Mouse (Mus musculus): ENCODE data around the gene Cacnb1. TPM values are rescaled to one million over a fixed set of nuclear protein-coding genes. Genes with fewer than 3 reads are reported as not detected.

The Cacnb1 gene
- polyA plus RNA-seq, 1 experiment from 2014 or later, result 3.2 TPM

- Histone ChIP-seq H3K9me3 (ENCODE audit: control insufficient read depth) (no peaks in the 10 kb centered on the region), H3K4me2 (replicated peaks; ENCODE audit: low read depth) (no peak overlapping the region), H3K9ac (ENCODE audit: low read depth, low read length) (no peak overlapping the region), H3K27me3 (replicated peaks; ENCODE audit: control insufficient read depth, insufficient read depth, low read length) (no peaks in the 10 kb centered on the region), H3K36me3 (ENCODE audit: control insufficient read depth, insufficient read depth) (no peaks in the 10 kb centered on the region), H3K27ac (ENCODE audit: low read depth, low read length) (no peak overlapping the region), H3K4me3 (ENCODE audit: low read depth, low read length) (no peak overlapping the region), H3K4me1 (replicated peaks; ENCODE audit: control insufficient read depth, insufficient read depth, low read length) (no peaks in the 10 kb centered on the region)
- no peak for TF ChIP-seq CTCF (IDR thresholded peaks at IDR 0.05; ENCODE audit: low read depth)
- WGBS, result 81% methylated on average over 6 of the region's 6 CpGs
- ATAC-seq, result no peak
These were observed 68.9 kb downstream of the Cacnb1 start for GRCm38 (mm10) chr11:97953939-97954275.

GRCm38 (mm10) chr11:97953179-97953938, 69.5 kb downstream of the Cacnb1 start:
- no peaks in the 10 kb centered on the region for H3K4me1 ChIP-seq (replicated peaks; ENCODE audit: control insufficient read depth, insufficient read depth, low read length)
- H3K4me3 ChIP-seq (ENCODE audit: low read depth, low read length), result no peak overlapping the region
- 85% methylated on average over 16 of the region's 16 CpGs for WGBS
- H3K9ac ChIP-seq (ENCODE audit: low read depth, low read length), result no peak overlapping the region
- ATAC-seq, result no peak
- H3K27me3 ChIP-seq (replicated peaks; ENCODE audit: control insufficient read depth, insufficient read depth, low read length), result no peaks in the 10 kb centered on the region
- H3K4me2 ChIP-seq (replicated peaks; ENCODE audit: low read depth), result no peak overlapping the region
- H3K9me3 ChIP-seq (ENCODE audit: control insufficient read depth), result no peaks in the 10 kb centered on the region
- no peaks in the 10 kb centered on the region for H3K36me3 ChIP-seq (ENCODE audit: control insufficient read depth, insufficient read depth)
- H3K27ac ChIP-seq (ENCODE audit: low read depth, low read length), result no peak overlapping the region
- TF ChIP-seq CTCF (IDR thresholded peaks at IDR 0.05; ENCODE audit: low read depth), result no peak

DNA sequence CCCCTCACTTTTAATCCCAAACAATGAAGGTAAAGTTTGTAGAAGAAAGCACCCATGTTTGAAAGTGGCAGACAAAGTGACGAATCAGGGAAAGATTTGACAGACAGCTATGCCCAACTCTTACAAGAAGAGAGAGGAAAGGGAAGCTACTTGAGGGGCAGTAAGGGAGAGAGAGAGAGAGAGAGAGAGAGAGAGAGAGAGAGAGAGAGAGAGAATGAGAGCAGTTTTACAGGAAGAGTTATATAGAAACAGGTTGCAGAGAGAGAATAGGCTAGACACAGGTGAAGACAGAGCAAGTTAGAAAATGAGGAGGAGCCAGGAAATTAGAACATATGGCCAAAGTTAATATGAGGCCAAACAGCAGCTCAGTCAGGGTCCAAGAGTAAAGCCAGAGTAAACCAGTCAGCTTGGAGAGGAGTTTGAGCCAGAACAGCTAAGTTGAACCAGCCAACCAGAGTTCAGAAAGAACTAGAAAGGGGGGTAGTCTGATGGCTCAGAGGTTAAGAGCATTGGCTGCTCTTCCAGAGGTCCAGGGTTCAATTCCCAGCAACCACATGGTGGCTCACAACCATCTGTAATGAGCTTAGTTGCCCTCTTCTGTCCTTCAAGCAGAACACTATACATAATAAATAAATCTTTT, 70.3 kb downstream of the Cacnb1 start:
- H3K4me3 ChIP-seq (ENCODE audit: low read depth, low read length), result no peak overlapping the region
- no peaks in the 10 kb centered on the region for H3K27me3 ChIP-seq (replicated peaks; ENCODE audit: control insufficient read depth, insufficient read depth, low read length)
- no peaks in the 10 kb centered on the region for H3K4me1 ChIP-seq (replicated peaks; ENCODE audit: control insufficient read depth, insufficient read depth, low read length)
- no peaks in the 10 kb centered on the region for H3K36me3 ChIP-seq (ENCODE audit: control insufficient read depth, insufficient read depth)
- ATAC-seq, result no peak
- H3K27ac ChIP-seq (ENCODE audit: low read depth, low read length), result no peak overlapping the region
- TF ChIP-seq CTCF (IDR thresholded peaks at IDR 0.05; ENCODE audit: low read depth), result no peak
- no peak overlapping the region for H3K4me2 ChIP-seq (replicated peaks; ENCODE audit: low read depth)
- WGBS, result 80% methylated on average over 1 of the region's 1 CpGs
- no peak overlapping the region for H3K9ac ChIP-seq (ENCODE audit: low read depth, low read length)
- no peaks in the 10 kb centered on the region for H3K9me3 ChIP-seq (ENCODE audit: control insufficient read depth)

Small RNA genes within 50 kb of the gene (microRNA-seq; reads per million reads assigned to microRNA genes)
- gene Gm27597, result not detected

Other genes with a start within 250 kb of the Cacnb1 start
- not detected in 2 replicates for gene 1700001P01Rik, start 247.1 kb downstream of the Cacnb1 start, polyA plus RNA-seq (2015; fragmentation: Nextera tagmentation; extraction: Ambion mirVana)
- gene Rpl23, start 240.6 kb downstream of the Cacnb1 start, polyA plus RNA-seq (2015; fragmentation: Nextera tagmentation; extraction: Ambion mirVana), result 538 and 555 TPM in 2 replicates
- 98.2 and 103 TPM in 2 replicates for gene Lasp1, start 224.0 kb downstream of the Cacnb1 start, polyA plus RNA-seq (2015; fragmentation: Nextera tagmentation; extraction: Ambion mirVana)
- gene B230217C12Rik, start 182.3 kb downstream of the Cacnb1 start, polyA plus RNA-seq (2015; fragmentation: Nextera tagmentation; extraction: Ambion mirVana), result 1.8 and 2.0 TPM in 2 replicates
- gene Fbxo47, start 138.9 kb downstream of the Cacnb1 start, polyA plus RNA-seq (2015; fragmentation: Nextera tagmentation; extraction: Ambion mirVana), result 0.64 and 0.83 TPM in 2 replicates
- 0.30 and 0.31 TPM in 2 replicates for gene Plxdc1, start 36.6 kb downstream of the Cacnb1 start, polyA plus RNA-seq (2015; fragmentation: Nextera tagmentation; extraction: Ambion mirVana)
- gene Arl5c, start 26.9 kb downstream of the Cacnb1 start, polyA plus RNA-seq (2015; fragmentation: Nextera tagmentation; extraction: Ambion mirVana), result 4.2 and 4.4 TPM in 2 replicates
- gene Rpl19, start 3.7 kb upstream of the Cacnb1 start, polyA plus RNA-seq (2015; fragmentation: Nextera tagmentation; extraction: Ambion mirVana), result 668 and 699 TPM in 2 replicates
- gene Stac2, start 30.4 kb upstream of the Cacnb1 start, polyA plus RNA-seq (2015; fragmentation: Nextera tagmentation; extraction: Ambion mirVana), result 0.13 TPM in 1 of 2 replicates, not detected in the other
- 7.3 and 7.8 TPM in 2 replicates for gene Fbxl20, start 127.4 kb upstream of the Cacnb1 start, polyA plus RNA-seq (2015; fragmentation: Nextera tagmentation; extraction: Ambion mirVana)
- 25.2 and 25.3 TPM in 2 replicates for gene Med1, start 170.3 kb upstream of the Cacnb1 start, polyA plus RNA-seq (2015; fragmentation: Nextera tagmentation; extraction: Ambion mirVana)
- 4.9 and 6.4 TPM in 2 replicates for gene Cdk12, start 180.0 kb upstream of the Cacnb1 start, polyA plus RNA-seq (2015; fragmentation: Nextera tagmentation; extraction: Ambion mirVana)